Mouse (Mus musculus): ENCODE data around the gene Stk19. TPM values are rescaled to one million over a fixed set of nuclear protein-coding genes. Genes with fewer than 3 reads are reported as not detected.

Stk19 gene
- total RNA-seq (2023), result 10 to 100 TPM; 39.4 to 40.7 TPM

DNA sequence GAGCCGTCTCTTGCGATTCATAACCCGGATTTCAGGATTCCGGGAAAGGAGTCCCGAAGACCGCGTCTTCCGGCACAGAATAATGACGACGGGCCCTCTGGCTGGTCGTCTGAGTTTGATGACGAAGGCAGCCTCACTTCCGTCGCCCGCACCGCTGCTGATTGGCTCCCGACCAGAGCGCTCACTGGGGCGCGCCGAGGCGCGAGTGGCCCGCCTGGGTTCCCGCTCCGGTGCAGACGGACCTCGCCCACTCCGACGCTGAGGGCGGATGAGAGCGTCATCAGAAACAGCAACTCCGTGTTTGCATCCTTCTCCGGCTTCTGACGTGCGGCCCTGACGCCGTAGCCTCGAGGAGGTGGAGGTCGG lies at the start of gene Stk19, which contains the start of gene Dxo:
TSS of gene Stk19 (minus strand) at position 90 of the 366 bp plus-strand sequence.
TSS of gene Dxo (plus strand) at position 164 of the 366 bp plus-strand sequence.

DNA sequence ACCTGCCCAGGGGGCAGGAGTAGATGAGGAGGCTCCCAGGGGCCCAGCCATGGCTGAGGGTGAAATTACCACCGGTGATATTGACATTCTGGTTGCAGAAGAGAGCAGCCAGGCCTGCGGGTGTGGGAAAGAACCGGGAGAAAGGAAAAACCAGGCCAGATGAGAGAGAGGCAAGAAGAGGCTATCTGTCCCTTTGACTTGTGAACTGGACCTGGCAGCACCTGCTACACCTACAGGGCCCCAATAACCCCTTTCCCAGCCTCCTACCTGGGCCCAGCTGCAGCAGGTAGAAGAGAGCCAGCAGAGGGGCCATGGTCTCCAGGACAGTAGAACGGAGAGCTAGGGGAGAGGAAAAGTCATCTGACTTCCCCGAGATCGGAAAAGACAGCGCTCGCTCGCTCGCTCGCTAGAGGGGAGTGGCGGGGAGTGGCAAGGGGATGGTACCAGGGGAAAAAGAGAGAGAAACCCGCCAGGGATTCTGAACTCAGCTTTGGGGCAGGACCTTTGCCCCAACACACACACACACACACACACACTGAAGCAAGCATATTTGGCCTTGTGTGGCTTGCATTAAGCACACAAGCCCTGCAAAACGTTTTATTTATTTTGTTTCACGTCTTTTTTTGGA lies 45.1 kb upstream of the Stk19 start, which contains the start of gene Gm20547:
TSS of gene Gm20547 (minus strand) at position 360 of the 628 bp plus-strand sequence.

DNA sequence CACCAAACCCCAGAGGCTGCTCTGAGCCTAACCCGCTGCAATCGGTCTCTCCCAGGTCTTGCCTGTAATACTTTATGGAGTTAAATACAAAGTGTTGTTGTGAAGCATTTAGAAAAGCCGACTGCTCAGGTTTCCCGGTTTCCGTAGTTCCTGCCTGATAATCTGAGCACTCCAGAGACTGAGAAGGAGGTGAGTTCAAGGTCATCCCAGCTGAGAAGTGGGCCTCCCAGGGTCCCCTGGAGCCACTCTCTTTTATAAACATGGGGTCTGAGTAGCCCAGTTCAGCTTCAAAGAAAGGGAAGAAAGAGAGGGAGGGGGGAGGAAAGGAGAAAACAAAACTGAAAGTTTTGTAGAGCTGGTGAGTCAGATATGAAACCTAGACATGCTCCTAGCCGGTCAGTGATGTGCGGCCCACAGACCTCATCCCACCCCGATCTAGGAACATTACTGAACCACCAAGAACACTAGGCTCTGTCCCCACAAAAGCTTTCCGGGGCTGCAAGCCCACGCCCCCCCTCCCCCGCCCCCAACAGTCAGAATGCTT lies 42.7 kb upstream of the Stk19 start, which contains the start of gene Zbtb12:
TSS of gene Zbtb12 (plus strand) at position 148 of the 544 bp plus-strand sequence.

DNA sequence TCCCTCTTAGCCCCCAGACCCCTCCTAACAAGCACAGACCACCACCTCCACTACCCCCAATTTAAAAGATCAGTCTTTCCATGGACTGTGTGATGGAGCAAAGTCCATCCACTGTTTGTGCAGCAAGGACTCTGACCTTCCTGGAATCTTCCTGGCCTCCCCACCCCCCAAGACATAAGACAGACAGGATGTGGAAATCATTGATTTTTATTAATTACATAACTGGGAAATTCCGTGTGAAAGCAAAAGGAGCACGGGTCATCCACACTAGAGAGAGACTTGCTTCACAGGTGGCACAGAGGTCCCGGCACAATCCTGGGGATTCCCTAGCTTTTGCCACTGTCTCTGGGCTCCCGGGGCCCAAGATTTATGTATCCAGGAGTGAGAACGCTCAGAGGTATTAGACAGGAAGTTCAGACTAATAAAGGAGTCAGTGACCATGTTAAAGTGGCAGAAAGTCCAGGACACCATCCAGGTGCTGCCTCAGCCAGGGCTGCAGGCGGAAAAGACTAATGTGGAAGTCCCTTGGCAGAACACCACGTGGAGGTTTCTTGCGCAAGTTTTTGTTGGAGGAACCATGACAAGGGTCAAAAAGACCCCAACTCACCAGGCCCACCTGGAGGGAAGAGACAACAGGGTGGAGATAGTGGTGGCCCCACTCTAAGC lies 25.8 kb upstream of the Stk19 start, which contains the start of gene Cfb:
TSS of gene Cfb (minus strand) at position 103 of the 666 bp plus-strand sequence.

DNA sequence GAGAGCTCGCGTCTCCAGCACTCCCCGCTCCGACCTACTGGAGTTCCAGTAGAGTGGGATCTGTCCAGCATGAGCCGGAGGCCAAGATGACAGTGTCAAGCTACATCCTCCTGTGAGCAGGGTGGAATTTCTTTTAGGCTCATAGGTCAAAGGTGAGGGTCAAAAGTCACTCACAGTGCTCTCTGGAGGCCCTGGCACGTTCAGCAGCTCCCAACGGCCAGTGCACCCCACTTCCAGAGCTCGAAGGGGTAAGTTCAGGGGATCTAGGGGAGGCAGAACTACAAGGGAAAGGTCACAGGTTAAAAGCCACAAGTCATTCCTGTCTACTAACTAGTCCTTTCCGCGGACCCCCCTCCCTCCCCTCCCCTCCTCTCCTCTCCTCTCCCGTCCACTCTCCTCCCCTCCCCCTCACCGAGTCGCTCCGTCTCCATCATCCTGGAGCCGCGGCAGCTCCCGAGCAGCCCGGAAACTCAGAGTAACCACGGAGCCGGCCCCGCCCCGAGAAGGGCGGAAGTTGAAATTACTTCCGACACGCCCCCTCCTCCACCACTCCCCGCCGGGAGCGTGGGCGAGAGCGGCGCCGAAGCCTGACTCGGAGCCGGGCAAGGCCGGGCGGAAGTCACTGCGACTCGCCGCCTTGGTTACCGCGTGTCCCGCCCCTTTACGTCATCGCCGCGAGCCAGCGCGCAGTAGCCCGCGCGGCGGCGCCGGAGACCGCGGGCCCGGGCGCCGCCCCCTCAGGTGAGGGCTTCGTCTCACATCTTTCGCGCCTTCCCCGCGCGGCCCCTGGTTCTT lies 13.2 kb upstream of the Stk19 start, which contains the start of the genes Skiv2l and Nelfe:
TSS of gene Skiv2l (minus strand) at position 489 of the 795 bp plus-strand sequence.
TSS of gene Nelfe (plus strand) at position 670 of the 795 bp plus-strand sequence.

DNA sequence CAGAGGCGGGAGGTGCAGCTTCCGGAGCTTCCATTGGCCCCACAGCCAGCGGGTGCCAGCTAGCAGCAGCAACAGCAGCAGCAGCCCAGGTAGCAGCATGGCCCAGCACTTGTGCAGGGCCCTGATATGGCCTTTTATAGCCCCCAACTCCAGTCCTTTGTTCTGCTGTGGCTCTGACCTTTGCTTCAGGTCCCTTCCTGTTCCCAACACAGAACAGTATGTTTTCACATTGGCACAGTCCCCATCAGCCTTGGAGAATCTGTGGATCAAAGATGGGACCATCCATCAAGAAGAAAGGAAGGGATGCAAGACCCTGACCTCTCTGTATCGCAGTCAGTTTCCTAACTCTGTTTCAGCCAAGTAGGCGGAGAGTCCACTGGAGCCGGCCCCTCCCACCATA lies 32.4 kb downstream of the Stk19 start, which contains the start of gene Cyp21a1:
TSS of gene Cyp21a1 (minus strand) at position 261 of the 400 bp plus-strand sequence.

Other genes with a start within 250 kb of the Stk19 start
- 100 to 1,000 TPM; 393 to 441 TPM for gene Gpsm3, start 247.1 kb downstream of the Stk19 start, total RNA-seq (2023)
- 10 to 100 TPM; 83.0 to 93.9 TPM for gene Pbx2, start 245.7 kb downstream of the Stk19 start, total RNA-seq (2023)
- gene Ager, start 239.1 kb downstream of the Stk19 start, total RNA-seq (2023), result 1 to 10 TPM; 7.1 to 8.5 TPM
- 10 to 100 TPM; 36.7 to 38.2 TPM for gene Rnf5, start 233.3 kb downstream of the Stk19 start, total RNA-seq (2023)
- gene Agpat1, start 232.7 kb downstream of the Stk19 start, total RNA-seq (2023), result 10 to 100 TPM; 49.9 to 51.8 TPM
- 1 to 10 TPM; 2.7 to 7.8 TPM for gene Egfl8, start 221.0 kb downstream of the Stk19 start, total RNA-seq (2023)
- 10 to 100 TPM; 33.7 to 40.0 TPM for gene Ppt2, start 208.4 kb downstream of the Stk19 start, total RNA-seq (2023)
- under 1 TPM in 1 of 2 experiments, not detected in 1; 0.53 TPM for gene Prrt1, start 207.4 kb downstream of the Stk19 start, total RNA-seq (2023)
- gene Fkbpl, start 192.2 kb downstream of the Stk19 start, total RNA-seq (2023), result 10 to 100 TPM in 1 of 2 experiments, 1 to 10 TPM in 1; 9.7 to 16.6 TPM
- gene Atf6b, start 189.8 kb downstream of the Stk19 start, total RNA-seq (2023), result 10 to 100 TPM; 61.2 to 71.9 TPM
- under 1 TPM in 1 of 2 experiments, not detected in 1; 0.07 TPM for gene Tnxb, start 166.4 kb downstream of the Stk19 start, total RNA-seq (2023)
- 1 to 10 TPM in 1 of 2 experiments, under 1 TPM in 1; 0.38 to 1.2 TPM for gene C4b, start 93.1 kb downstream of the Stk19 start, total RNA-seq (2023)
- not detected for gene Cyp21a1, start 32.4 kb downstream of the Stk19 start, total RNA-seq (2023)
- gene Dxo, start 74 bp upstream of the Stk19 start, total RNA-seq (2023), result 10 to 100 TPM; 46.2 to 53.2 TPM
- gene Skiv2l, start 13.3 kb upstream of the Stk19 start, total RNA-seq (2023), result 10 to 100 TPM; 83.2 to 91.6 TPM
- 10 to 100 TPM; 24.1 to 27.8 TPM for gene Nelfe, start 13.4 kb upstream of the Stk19 start, total RNA-seq (2023)
- gene Cfb, start 25.6 kb upstream of the Stk19 start, total RNA-seq (2023), result under 1 TPM; 0.64 to 0.73 TPM
- 1 to 10 TPM; 2.7 to 2.8 TPM for gene Zbtb12, start 42.5 kb upstream of the Stk19 start, total RNA-seq (2023)
- not detected for gene Gm20547, start 45.1 kb upstream of the Stk19 start, total RNA-seq (2023)
- gene C2, start 61.3 kb upstream of the Stk19 start, total RNA-seq (2023), result 1 to 10 TPM in 1 of 2 experiments, under 1 TPM in 1; 0.22 to 1.6 TPM
- 10 to 100 TPM; 58.0 to 71.6 TPM for gene Ehmt2, start 61.5 kb upstream of the Stk19 start, total RNA-seq (2023)
- under 1 TPM in 1 of 2 experiments, not detected in 1; 0.24 TPM for gene Slc44a4, start 77.5 kb upstream of the Stk19 start, total RNA-seq (2023)
- gene Neu1, start 94.3 kb upstream of the Stk19 start, total RNA-seq (2023), result 10 to 100 TPM; 71.5 to 75.3 TPM
- gene Hspa1b, start 122.3 kb upstream of the Stk19 start, total RNA-seq (2023), result 10 to 100 TPM in 1 of 2 experiments, 1 to 10 TPM in 1; 6.4 to 28.6 TPM
- gene Gm20481, start 133.0 kb upstream of the Stk19 start, total RNA-seq (2023), result not detected
- gene Hspa1a, start 135.2 kb upstream of the Stk19 start, total RNA-seq (2023), result 10 to 100 TPM; 14.6 to 41.1 TPM
- not detected for gene Hspa1l, start 135.8 kb upstream of the Stk19 start, total RNA-seq (2023)
- gene Lsm2, start 144.9 kb upstream of the Stk19 start, total RNA-seq (2023), result 10 to 100 TPM; 29.9 to 39.2 TPM
- gene Vars, start 164.0 kb upstream of the Stk19 start, total RNA-seq (2023), result 10 to 100 TPM; 61.3 to 70.3 TPM
- gene Vwa7, start 179.6 kb upstream of the Stk19 start, total RNA-seq (2023), result not detected
- under 1 TPM; 0.82 to 0.84 TPM for gene Sapcd1, start 191.1 kb upstream of the Stk19 start, total RNA-seq (2023)
- gene Msh5, start 209.8 kb upstream of the Stk19 start, total RNA-seq (2023), result 1 to 10 TPM; 6.7 to 8.8 TPM
- gene Clic1, start 213.0 kb upstream of the Stk19 start, total RNA-seq (2023), result 100 to 1,000 TPM; 271 to 302 TPM
- gene Ddah2, start 222.1 kb upstream of the Stk19 start, total RNA-seq (2023), result 1 to 10 TPM; 3.4 to 4.6 TPM
- gene Ly6g6c, start 228.4 kb upstream of the Stk19 start, total RNA-seq (2023), result not detected
- gene Mpig6b, start 229.2 kb upstream of the Stk19 start, total RNA-seq (2023), result under 1 TPM; 0.64 to 0.93 TPM
- gene Ly6g6e, start 240.0 kb upstream of the Stk19 start, total RNA-seq (2023), result not detected
- not detected for gene Ly6g6d, start 241.1 kb upstream of the Stk19 start, total RNA-seq (2023)
- under 1 TPM; 0.31 to 0.55 TPM for gene Ly6g6f, start 248.7 kb upstream of the Stk19 start, total RNA-seq (2023)